Mouse (Mus musculus): ENCODE measurements around the gene Cdca5.

Cdca5 gene

DNA sequence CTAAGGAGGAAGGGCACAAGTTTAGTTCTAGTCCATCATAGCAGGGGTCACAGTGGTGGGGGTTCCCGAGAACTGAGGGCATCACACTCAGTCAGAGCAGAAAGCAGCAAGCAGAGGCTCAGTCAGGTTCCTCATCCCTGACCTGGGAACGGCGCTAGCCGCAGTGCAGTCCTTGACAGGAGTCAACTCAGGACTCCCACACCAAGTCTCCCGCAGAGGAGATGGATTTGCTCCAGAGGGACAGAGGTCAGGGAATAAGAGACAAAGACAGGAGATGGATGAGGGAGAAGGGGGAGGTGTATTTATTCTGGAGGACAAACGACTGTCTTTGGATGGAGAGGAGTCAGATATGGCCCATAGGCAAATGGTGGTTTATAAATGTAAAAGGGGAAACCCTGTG is 28.3 kb downstream of the Cdca5 start:
- WGBS: 70% methylated on average over 6 of the region's 6 CpGs

GRCm38 (mm10) chr19:6116113-6116850 is 31.5 kb downstream of the Cdca5 start:
- WGBS: 54% methylated on average over 15 of the region's 15 CpGs

- 3% methylated on average over 32 of the region's 32 CpGs for WGBS
Measured at GRCm38 (mm10) chr19:6117346-6117985, 32.7 kb downstream of the Cdca5 start.

DNA sequence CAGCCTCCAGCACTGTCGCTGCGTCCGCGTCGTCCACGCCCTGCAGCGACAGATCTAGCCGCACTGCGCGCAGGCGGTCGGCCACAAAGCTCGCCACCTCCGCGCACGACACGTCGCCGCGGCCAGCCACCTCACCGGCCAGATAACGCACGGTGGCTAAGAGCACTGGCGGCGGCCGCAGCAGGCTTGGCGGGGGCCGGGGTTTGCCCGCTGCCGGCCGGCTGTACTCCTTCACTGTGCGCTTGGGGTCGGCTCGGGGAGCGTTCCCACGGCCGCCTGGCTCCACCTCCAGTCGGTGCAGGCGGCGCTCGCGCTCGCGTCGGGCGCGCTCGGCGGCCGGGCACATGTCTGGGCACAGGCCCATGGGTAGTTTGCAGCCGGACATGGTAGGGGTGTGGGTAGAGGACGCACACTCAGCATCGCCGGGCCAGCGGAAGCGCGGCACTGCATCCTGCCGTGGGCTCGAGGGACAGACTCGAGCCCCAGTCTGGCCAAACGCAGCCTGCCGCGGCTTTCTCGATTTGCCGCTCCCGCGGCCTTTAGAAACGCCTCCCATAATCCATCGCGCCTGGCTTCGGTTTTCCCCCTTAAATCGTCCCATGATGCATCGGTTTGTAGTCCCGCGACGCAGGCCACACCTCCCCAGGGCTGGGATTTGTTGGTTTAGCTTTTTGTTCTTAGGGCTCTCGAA is 33.3 kb downstream of the Cdca5 start, which contains the start of gene Sac3d1:
Gene Sac3d1 (minus strand): TSS at position 665 of the 691 bp plus-strand sequence.
- WGBS: under 1% methylated on average over 77 of the region's 77 CpGs

GRCm38 (mm10) chr19:6118677-6119185 is 33.9 kb downstream of the Cdca5 start:
- 0% methylated on average over 8 of the region's 8 CpGs for WGBS

- 60% methylated on average over 19 of the region's 19 CpGs for WGBS
Measured at GRCm38 (mm10) chr19:6121761-6122160, 37.0 kb downstream of the Cdca5 start.

GRCm38 (mm10) chr19:6123330-6123729 is 38.5 kb downstream of the Cdca5 start:
- 71% methylated on average over 8 of the region's 8 CpGs for WGBS

GRCm38 (mm10) chr19:6124898-6125297 is 40.1 kb downstream of the Cdca5 start:
- WGBS: 62% methylated on average over 2 of the region's 2 CpGs

- 20% methylated on average over 4 of the region's 4 CpGs for WGBS
Measured at GRCm38 (mm10) chr19:6126289-6126688, 41.5 kb downstream of the Cdca5 start.

DNA sequence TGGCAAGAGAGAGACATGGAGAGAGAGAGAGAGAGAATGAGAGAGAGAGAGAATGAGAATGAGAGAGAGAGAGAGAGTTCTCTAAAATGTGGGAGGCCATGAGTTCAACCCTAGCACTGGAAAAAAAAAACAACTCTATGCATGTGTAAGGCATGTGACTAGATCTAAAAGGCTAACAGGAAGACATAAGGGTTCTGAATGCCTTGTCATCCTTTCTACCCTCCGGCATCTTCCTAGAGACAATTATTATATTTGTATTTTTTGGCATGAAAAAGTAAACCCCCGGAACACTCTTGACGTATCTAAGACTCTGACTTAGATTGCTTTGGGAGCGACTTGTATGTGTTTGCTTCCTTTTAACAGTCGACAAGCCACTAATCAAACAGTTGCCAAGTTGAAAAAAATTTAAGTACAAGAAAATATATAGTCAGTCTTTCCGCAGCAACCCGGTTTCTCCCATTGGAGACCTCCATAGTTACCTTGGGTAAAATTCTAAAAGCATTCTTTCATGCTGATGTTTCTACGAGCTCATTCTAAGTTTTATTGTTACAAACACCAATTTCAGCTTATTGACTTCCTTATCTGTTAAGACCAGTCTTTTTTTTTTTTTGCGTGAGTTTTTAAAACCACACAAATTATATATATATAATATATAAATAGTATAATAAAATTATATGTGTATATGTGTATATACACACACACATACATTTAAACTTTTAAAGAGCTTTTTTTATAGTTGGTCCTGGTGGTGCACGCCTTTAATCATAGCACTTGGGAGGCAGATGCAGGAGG is 42.2 kb downstream of the Cdca5 start:
- 56% methylated on average over 10 of the region's 10 CpGs for WGBS

- under 1% methylated on average over 32 of the region's 32 CpGs for WGBS
Measured at GRCm38 (mm10) chr19:6127760-6128341, 43.1 kb downstream of the Cdca5 start, which contains the start of gene Snx15. TSS of gene Snx15 (minus strand) at chr19:6128304.

DNA sequence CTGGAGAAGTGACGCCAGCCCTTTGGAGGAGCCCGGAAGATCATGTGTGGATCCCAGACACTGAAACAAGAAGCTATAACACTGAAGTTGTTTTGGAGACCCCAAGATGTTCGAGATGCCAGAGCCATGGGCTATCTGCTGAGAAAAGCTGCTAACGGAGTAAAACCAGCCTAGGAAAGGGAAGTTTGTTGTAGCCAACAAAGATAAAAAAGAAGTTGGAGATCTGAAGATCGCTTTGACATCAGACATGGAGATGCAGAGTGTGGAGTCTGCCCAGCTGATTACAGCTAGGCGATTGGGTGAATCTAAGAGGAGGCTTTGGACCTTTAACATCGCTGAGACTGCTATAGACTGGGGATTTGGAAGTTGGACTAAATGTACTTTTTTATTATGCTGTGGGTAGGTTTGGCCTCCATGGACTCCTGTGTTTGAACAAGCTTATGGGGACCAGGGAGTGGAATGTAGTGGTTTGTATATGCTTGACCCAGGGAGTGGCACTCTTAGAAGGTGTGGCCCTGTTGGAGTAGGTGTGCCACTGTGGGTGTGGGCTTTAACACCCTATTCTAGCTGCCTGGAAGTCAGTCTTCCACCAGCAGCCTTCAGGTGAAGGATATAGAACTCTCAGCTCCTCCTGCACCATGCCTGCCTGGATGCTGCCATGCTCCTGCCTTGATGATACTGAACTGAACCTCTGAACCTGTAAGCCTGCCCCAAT is 45.8 kb downstream of the Cdca5 start:
- WGBS: 87% methylated on average over 7 of the region's 7 CpGs

GRCm38 (mm10) chr19:6132171-6132827 is 47.5 kb downstream of the Cdca5 start:
- 77% methylated on average over 7 of the region's 7 CpGs for WGBS

- WGBS: 42% methylated on average over 1 of the region's 1 CpGs
Measured at GRCm38 (mm10) chr19:6133197-6133596, 48.4 kb downstream of the Cdca5 start.

DNA sequence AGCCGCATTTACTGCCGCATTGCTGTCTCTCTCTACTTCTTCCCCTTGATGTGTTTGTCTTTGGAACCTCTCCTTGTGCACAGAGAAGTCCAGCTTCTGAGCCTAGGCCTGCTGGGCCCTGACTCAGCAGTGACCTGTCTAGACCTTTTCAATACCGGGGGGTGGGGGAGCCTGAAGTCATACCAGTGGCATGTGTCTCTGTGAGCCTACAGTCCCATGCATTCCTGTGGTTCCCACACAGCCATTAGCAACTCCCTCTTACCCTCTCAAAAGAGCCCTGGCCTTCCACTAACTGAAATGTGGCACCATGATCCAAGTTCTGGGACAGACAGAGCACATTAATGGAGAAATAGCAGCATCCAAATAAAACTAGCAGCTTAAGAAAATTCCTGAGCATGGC is 51.6 kb downstream of the Cdca5 start:
- WGBS: 87% methylated on average over 3 of the region's 3 CpGs

DNA sequence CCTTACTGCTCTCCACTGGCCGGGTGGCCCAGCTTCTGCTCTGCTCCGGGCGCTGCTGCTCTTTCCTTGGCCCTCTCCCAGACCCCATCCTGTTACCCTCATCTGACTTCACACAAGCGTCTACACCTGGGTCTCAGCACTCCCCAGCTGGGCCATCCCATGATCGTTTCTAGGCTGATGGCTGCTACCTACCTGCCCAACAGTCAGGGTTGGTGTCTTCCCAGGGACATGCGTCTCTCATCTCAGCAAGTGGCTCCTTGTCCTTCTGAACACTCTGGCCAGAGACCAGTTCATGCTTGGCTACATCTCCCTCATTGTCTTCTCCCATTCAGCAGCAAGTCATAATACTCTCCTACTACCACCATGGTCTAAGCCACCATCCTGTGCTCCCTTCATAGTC is 54.9 kb downstream of the Cdca5 start:
- WGBS: 87% methylated on average over 6 of the region's 6 CpGs

DNA sequence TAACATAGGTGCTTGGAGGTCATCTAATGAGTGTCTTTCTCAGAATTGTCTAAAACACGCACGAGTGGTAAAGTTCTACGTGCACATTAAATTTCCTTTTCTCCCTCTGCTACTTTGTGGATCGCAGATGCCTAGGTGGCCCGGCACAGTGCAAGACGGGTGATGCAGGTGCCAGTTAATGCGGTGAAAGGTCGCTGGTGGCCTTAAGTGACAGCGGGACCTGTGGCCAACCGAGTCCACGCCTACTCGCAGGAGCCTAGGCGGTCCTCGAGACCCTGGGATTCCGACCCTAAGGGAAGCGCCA is 55.5 kb downstream of the Cdca5 start:
- WGBS: 3% methylated on average over 16 of the region's 16 CpGs

- under 1% methylated on average over 68 of the region's 68 CpGs for WGBS
Measured at GRCm38 (mm10) chr19:6140678-6141393, 56.1 kb downstream of the Cdca5 start, which contains the start of gene Batf2. TSS of gene Batf2 (plus strand) at chr19:6140983.

GRCm38 (mm10) chr19:6141394-6141749 is 56.6 kb downstream of the Cdca5 start, which contains the start of gene Arl2:
TSS of gene Arl2 (minus strand) at chr19:6141548.
- under 1% methylated on average over 15 of the region's 15 CpGs for WGBS
